Mouse (Mus musculus) myocyte (in vitro differentiated cells): ENCODE data around the gene Cacna1g. TPM values are rescaled to one million over a fixed set of nuclear protein-coding genes. Genes with fewer than 3 reads are reported as not detected.
"Not testable (repeated sequence)": the region's sequence is repeated elsewhere in the genome, so short reads cannot be mapped to it uniquely, and the experiment has no call there.

ENCODE experiments used
- H3K27me3 ChIP-seq: one replicate; pipeline ENCODE4 v1.6.1; 2011; ENCODE audit not compliant: control insufficient read depth, insufficient read depth, insufficient read length
- H3K36me3 ChIP-seq: one replicate; pipeline ENCODE4 v1.6.1; 2011; ENCODE audit not compliant: control insufficient read depth, insufficient read depth
- H3K4me2 ChIP-seq: one replicate; pipeline ENCODE4 v1.6.1; 2011; ENCODE audit warnings: low read depth, control low read depth
- H3K4me3 ChIP-seq: one replicate; pipeline ENCODE4 v1.5.1; 2011; ENCODE audit warnings: mild to moderate bottlenecking, control low read depth, moderate library complexity
- H3K79me2 ChIP-seq: one replicate; pipeline ENCODE4 v1.6.1; 2011; ENCODE audit not compliant: control insufficient read depth, insufficient read depth
- H3ac ChIP-seq: one replicate; pipeline ENCODE4 v1.6.1; 2011; ENCODE audit not compliant: control insufficient read depth, insufficient read length
- CEBPB ChIP-seq: IDR thresholded peaks from 2 replicates; pipeline ENCODE4 v1.6.1; 2011; ENCODE audit warnings: mild to moderate bottlenecking, moderate library complexity; ENCODE audit not compliant: poor library complexity, insufficient read depth, severe bottlenecking
- E2F4 ChIP-seq: IDR thresholded peaks from one replicate; pipeline ENCODE4 v1.6.1; 2011; ENCODE audit warnings: mild to moderate bottlenecking, control low read depth, moderate library complexity; ENCODE audit not compliant: insufficient read depth
- MAX ChIP-seq: IDR thresholded peaks from one replicate; pipeline ENCODE4 v1.6.1; 2011; ENCODE audit warnings: low read depth, mild to moderate bottlenecking, control low read depth
- MYOD1 ChIP-seq, 3 experiments: IDR thresholded peaks; one replicate each; pipeline ENCODE4 v1.6.1; 2011; ENCODE audit warnings: control low read depth in 2 of 3, low read depth in 2 of 3, mild to moderate bottlenecking in 2 of 3, moderate library complexity in 1 of 3; ENCODE audit not compliant: insufficient read length in 2 of 3, control insufficient read depth in 1 of 3
- MYOG ChIP-seq, 3 experiments: IDR thresholded peaks; one replicate each; pipeline ENCODE4 v1.6.1; 2011; ENCODE audit warnings: control low read depth in 2 of 3, low read depth in 2 of 3, mild to moderate bottlenecking in 2 of 3; ENCODE audit not compliant: insufficient read length in 2 of 3, control insufficient read depth in 1 of 3, insufficient read depth in 1 of 3
- POLR2A ChIP-seq: IDR thresholded peaks from one replicate; pipeline ENCODE4 v1.6.1; 2011; ENCODE audit warnings: low read depth, mild to moderate bottlenecking, control low read depth, moderate library complexity; ENCODE audit not compliant: insufficient read length
- POLR2AphosphoS2 ChIP-seq: IDR thresholded peaks from one replicate; pipeline ENCODE4 v1.6.1; 2011; ENCODE audit warnings: low read depth, control low read depth; ENCODE audit not compliant: insufficient read length
- REST ChIP-seq: IDR thresholded peaks from one replicate; pipeline ENCODE4 v1.6.1; 2011; ENCODE audit warnings: mild to moderate bottlenecking, control low read depth, moderate library complexity; ENCODE audit not compliant: insufficient read depth, insufficient read length
- SRF ChIP-seq: IDR thresholded peaks from one replicate; pipeline ENCODE4 v1.6.1; 2011; ENCODE audit warnings: low read depth; ENCODE audit not compliant: control insufficient read depth, insufficient read length
- TCF12 ChIP-seq: IDR thresholded peaks from one replicate; pipeline ENCODE4 v1.6.1; 2011; ENCODE audit warnings: mild to moderate bottlenecking, control low read depth; ENCODE audit not compliant: poor library complexity, insufficient read depth, severe bottlenecking
- TCF3 ChIP-seq: IDR thresholded peaks from one replicate; pipeline ENCODE4 v1.6.1; 2011; ENCODE audit warnings: low read depth, control low read depth; ENCODE audit not compliant: insufficient read length
- USF1 ChIP-seq: IDR thresholded peaks from one replicate; pipeline ENCODE4 v1.6.1; 2011; ENCODE audit warnings: low read depth, mild to moderate bottlenecking, control low read depth, moderate library complexity
- polyA plus RNA-seq: library from polyadenylated mRNA; unstranded; fragments of >200 nt; fragmentation: generic; extraction: Trizol; gene quantifications from one replicate; pipeline ENCODE4 v1.2.1, GENCODE M21; 2012; ENCODE audit warnings: missing spikeins

Gene Cacna1g
- polyA plus RNA-seq, 1 experiment = 0.05 TPM

DNA sequence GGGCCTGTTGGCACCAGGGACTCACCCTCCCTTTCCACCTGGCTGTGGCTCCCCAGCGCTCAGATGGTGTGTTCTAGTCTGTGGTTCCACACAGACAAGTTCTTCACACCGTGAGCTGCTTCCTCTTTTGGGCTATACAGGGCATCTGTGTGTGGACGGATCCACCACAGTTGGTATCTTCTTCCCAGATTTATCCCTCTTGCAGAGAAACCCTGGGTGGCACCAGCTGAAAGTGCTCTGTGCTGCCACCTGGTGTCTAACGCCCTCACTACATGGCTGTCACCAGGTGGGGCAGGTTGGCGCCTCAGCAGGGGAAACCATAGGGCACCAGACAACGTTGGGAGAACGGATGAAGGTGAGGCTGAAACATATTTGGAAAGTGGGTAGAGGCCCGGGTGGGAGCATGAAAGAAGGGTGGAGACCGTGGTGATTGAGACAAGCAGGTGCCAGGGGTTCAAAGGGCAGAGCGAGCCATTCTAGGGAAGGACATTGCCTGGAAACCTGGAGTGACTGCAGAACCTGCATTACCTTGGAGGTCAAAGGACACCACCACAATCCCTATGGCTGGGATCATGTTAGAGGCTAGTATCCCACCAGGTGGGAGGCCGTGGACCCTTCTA lies 69.2 kb downstream of the Cacna1g start:
- H3K4me3 ChIP-seq = no peak overlapping the region
- H3K36me3 ChIP-seq = no peaks in the 10 kb centered on the region
- H3K4me2 ChIP-seq = no peak overlapping the region
- H3ac ChIP-seq = no peak overlapping the region
- H3K27me3 ChIP-seq = peaks cover 8% of the 10 kb centered on the region
- no peak for TF ChIP-seq TCF12
- TF ChIP-seq SRF = no peak
- no peaks in the 10 kb centered on the region for H3K79me2 ChIP-seq

DNA sequence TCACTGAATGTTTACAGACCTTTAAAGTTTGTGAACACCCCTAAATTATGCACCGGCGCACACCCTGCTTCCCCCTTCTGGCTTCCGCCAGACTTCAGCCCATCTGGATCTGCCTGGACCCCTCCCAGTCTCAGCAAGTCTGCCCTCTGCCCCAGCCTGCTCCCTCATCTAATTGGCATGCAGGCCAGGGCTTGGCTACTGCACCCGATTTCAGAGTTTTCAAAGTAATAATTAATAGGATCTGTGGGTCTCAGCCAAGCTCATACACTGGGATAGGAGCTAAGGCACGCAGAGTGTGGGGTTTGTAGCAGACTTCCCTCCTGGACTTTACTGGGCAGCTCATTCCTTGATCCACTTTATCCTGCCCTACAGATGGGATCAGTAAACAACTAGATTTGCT lies 69.8 kb downstream of the Cacna1g start:
- Histone ChIP-seq H3K79me2 (no peaks in the 10 kb centered on the region), H3K36me3 (no peaks in the 10 kb centered on the region), H3K4me2 (no peak overlapping the region), H3K4me3 (no peak overlapping the region), H3ac (no peak overlapping the region), H3K27me3 (peaks cover 7% of the 10 kb centered on the region)
- TF ChIP-seq TCF12 (no peak), E2F4 (no peak), CEBPB (no peak), POLR2AphosphoS2 (no peak), USF1 (no peak), MYOD1 (IDR thresholded peaks at IDR 0.05; ENCODE audit: control insufficient read depth in 1 of 3, insufficient read length in 2 of 3, low read depth in 2 of 3) (no peak), SRF (no peak), TCF3 (no peak), POLR2A (no peak)

DNA sequence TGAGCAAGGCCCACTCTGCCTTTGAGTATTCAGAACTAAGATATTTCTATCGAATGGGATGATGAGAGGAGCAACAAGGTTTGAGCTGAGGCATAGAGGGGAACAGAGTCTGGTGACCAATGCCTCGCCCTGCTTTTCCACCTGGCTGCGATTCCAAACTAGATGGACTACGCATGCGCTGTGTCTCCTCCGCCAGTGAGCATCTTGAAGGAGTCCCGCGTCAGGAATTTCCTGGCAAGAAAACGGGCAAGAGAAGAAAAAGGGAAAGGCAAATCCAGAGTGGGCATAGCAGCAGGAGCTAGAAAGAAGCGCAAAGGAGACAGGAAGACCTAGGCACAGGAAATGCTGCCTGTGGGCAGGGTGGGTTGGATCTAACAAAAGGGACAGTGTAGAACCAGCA lies 70.2 kb downstream of the Cacna1g start:
- no peak overlapping the region for H3K4me2 ChIP-seq
- TF ChIP-seq POLR2AphosphoS2 (no peak), TCF3 (no peak), CEBPB (no peak), E2F4 (no peak), TCF12 (no peak), USF1 (no peak), POLR2A (no peak), SRF (no peak), MYOD1 (IDR thresholded peaks at IDR 0.05; ENCODE audit: control insufficient read depth in 1 of 3, insufficient read length in 2 of 3, low read depth in 2 of 3) (no peak), REST (no peak), MAX (no peak), MYOG (IDR thresholded peaks at IDR 0.05; ENCODE audit: control insufficient read depth in 1 of 3, insufficient read depth in 1 of 3, insufficient read length in 2 of 3, low read depth in 2 of 3) (no peak)
- H3K79me2 ChIP-seq = no peaks in the 10 kb centered on the region

DNA sequence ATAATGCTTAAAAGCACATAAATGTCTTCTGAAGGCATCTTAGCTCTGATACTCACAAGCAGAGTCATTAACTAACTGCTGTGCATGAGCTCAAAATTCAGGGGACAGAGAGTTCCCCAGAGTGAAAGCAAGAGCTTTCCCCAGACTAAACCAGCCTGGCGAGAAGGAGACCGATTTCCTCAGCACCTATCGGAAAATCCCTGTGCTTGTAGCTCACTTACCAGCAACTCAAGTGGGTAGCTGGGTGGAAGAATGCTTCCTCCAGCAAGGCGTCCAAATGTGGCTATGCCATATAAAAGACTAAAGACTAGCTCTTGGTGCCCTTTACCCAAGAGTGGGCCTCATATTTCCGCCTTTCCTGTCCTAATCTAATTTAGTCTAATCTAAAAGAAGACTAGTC lies 71.3 kb downstream of the Cacna1g start:
- Histone ChIP-seq H3K4me3 (no peak overlapping the region), H3K36me3 (no peaks in the 10 kb centered on the region), H3K4me2 (no peak overlapping the region), H3ac (no peak overlapping the region), H3K79me2 (no peaks in the 10 kb centered on the region), H3K27me3 (peaks cover 8% of the 10 kb centered on the region)
- no peak for TF ChIP-seq SRF
- no peak for TF ChIP-seq MYOG (IDR thresholded peaks at IDR 0.05; ENCODE audit: control insufficient read depth in 1 of 3, insufficient read depth in 1 of 3, insufficient read length in 2 of 3, low read depth in 2 of 3)
- TF ChIP-seq USF1 = no peak
- TF ChIP-seq POLR2A = no peak
- TF ChIP-seq E2F4 = no peak
- TF ChIP-seq REST = no peak
- TF ChIP-seq MYOD1 (IDR thresholded peaks at IDR 0.05; ENCODE audit: control insufficient read depth in 1 of 3, insufficient read length in 2 of 3, low read depth in 2 of 3) = no peak
- TF ChIP-seq MAX = no peak
- TF ChIP-seq POLR2AphosphoS2 = no peak
- no peak for TF ChIP-seq TCF12
- no peak for TF ChIP-seq TCF3
- no peak for TF ChIP-seq CEBPB

More for the DNA sequence above, 70.2 kb downstream of the Cacna1g start:
- Histone ChIP-seq H3K36me3 (no peaks in the 10 kb centered on the region), H3K4me3 (no peak overlapping the region), H3ac (no peak overlapping the region), H3K27me3 (peaks cover 8% of the 10 kb centered on the region)

DNA sequence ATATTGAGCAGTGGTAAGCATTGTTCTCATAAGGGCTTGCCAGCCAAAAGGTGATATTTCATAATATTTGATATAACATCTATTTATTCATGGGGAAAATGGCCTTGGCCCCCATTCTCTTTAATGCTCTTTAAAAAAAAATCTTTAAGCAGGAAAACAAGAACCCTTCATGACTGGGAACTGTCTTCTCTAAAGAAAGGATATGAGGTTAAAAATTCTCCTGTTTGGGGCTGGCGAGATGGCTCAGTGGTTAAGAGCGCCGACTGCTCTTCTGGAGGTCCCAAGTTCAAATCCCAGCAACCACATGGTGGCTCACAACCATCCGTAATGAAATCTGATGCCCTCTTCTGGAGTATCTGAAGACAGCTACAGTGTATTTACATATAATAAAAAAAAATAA lies 72.0 kb downstream of the Cacna1g start:
- H3K4me3 ChIP-seq, H3K79me2 ChIP-seq: not testable (repeated sequence)

DNA sequence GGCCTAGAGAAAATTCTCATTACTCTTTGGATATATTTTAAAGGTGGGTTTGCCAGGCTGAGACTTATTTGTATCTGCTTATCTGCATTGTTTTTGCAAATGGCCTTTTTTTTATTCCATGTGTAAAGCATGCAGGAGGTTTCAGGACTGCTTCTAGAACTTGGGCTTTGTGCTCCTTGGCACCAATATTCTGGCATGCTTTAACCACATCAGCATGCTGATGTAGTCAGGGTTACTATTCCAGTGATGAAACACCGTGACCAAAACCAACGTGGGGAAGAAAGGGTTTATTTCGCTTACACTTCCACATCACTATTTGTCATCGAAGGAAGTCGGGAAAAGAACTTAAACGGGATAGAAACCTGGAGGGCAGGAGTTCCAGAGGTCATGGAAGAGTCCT lies 73.0 kb downstream of the Cacna1g start:
- TF ChIP-seq USF1 = no peak
- no peak for TF ChIP-seq POLR2A
- TF ChIP-seq POLR2AphosphoS2 = no peak
- no peak for TF ChIP-seq MYOG (IDR thresholded peaks at IDR 0.05; ENCODE audit: control insufficient read depth in 1 of 3, insufficient read depth in 1 of 3, insufficient read length in 2 of 3, low read depth in 2 of 3)
- no peak for TF ChIP-seq MAX
- no peak for TF ChIP-seq MYOD1 (IDR thresholded peaks at IDR 0.05; ENCODE audit: control insufficient read depth in 1 of 3, insufficient read length in 2 of 3, low read depth in 2 of 3)
- no peak for TF ChIP-seq SRF
- no peak for TF ChIP-seq REST
- no peak for TF ChIP-seq TCF3
- no peak for TF ChIP-seq E2F4
- no peak for TF ChIP-seq CEBPB
- no peak for TF ChIP-seq TCF12

More for the DNA sequence above, 72.0 kb downstream of the Cacna1g start:
- H3K4me2 ChIP-seq, H3K36me3 ChIP-seq, H3K27me3 ChIP-seq, H3ac ChIP-seq: not testable (repeated sequence)

More for the DNA sequence above, 73.0 kb downstream of the Cacna1g start:
- Histone ChIP-seq H3K4me2 (no peak overlapping the region), H3K36me3 (no peaks in the 10 kb centered on the region), H3K4me3 (no peak overlapping the region), H3ac (no peak overlapping the region), H3K79me2 (no peaks in the 10 kb centered on the region), H3K27me3 (peaks cover 8% of the 10 kb centered on the region)
